Mouse (Mus musculus) myocyte (in vitro differentiated cells): ENCODE measurements at regions not wholly inside any gene's neighbourhood (a gene's known extent, or its start where the extent isn't known, plus 50 kb on each side); places are given as distances from the start of the nearest gene placed in this dataset.

Experiments used
- CEBPB ChIP-seq: IDR thresholded peaks from 2 replicates; pipeline ENCODE4 v1.6.1; 2011; ENCODE audit warnings: mild to moderate bottlenecking, moderate library complexity; ENCODE audit not compliant: poor library complexity, insufficient read depth, severe bottlenecking
- E2F4 ChIP-seq: IDR thresholded peaks from one replicate; pipeline ENCODE4 v1.6.1; 2011; ENCODE audit warnings: mild to moderate bottlenecking, control low read depth, moderate library complexity; ENCODE audit not compliant: insufficient read depth
- MYOG ChIP-seq, 3 experiments: IDR thresholded peaks; one replicate each; pipeline ENCODE4 v1.6.1; 2011; ENCODE audit warnings: control low read depth in 2 of 3, low read depth in 2 of 3, mild to moderate bottlenecking in 2 of 3; ENCODE audit not compliant: insufficient read length in 2 of 3, control insufficient read depth in 1 of 3, insufficient read depth in 1 of 3
- POLR2A ChIP-seq: IDR thresholded peaks from one replicate; pipeline ENCODE4 v1.6.1; 2011; ENCODE audit warnings: low read depth, mild to moderate bottlenecking, control low read depth, moderate library complexity; ENCODE audit not compliant: insufficient read length
- POLR2AphosphoS2 ChIP-seq: IDR thresholded peaks from one replicate; pipeline ENCODE4 v1.6.1; 2011; ENCODE audit warnings: low read depth, control low read depth; ENCODE audit not compliant: insufficient read length
- REST ChIP-seq: IDR thresholded peaks from one replicate; pipeline ENCODE4 v1.6.1; 2011; ENCODE audit warnings: mild to moderate bottlenecking, control low read depth, moderate library complexity; ENCODE audit not compliant: insufficient read depth, insufficient read length
- USF1 ChIP-seq: IDR thresholded peaks from one replicate; pipeline ENCODE4 v1.6.1; 2011; ENCODE audit warnings: low read depth, mild to moderate bottlenecking, control low read depth, moderate library complexity

DNA sequence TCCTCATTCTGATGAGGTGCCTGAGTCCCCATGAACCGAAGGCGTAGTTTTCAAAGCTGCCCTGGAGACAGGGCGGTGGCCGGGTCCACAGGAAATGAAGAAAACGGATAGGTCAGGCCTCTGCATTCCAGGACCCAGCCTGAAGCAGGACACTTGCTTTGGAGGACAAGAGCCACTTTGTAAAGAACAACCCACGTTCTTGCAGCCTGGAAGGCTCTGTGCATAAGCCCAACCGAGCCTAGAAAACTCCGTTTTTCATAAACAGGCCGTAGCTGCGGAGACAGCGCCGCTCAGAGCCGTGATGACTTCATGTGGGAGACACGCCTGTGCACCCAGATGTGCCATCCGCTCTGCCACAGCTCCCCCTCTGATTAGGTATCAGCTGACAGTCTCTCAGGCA is 78.4 kb upstream of the Tgfbr2 start:
- TF ChIP-seq POLR2A (no peak), POLR2AphosphoS2 (no peak), REST (no peak), MYOG (IDR thresholded peaks at IDR 0.05; ENCODE audit: control insufficient read depth in 1 of 3, insufficient read depth in 1 of 3, insufficient read length in 2 of 3, low read depth in 2 of 3) (no peak), USF1 (no peak), CEBPB (no peak), E2F4 (no peak)
